In the genomic region with DNA sequence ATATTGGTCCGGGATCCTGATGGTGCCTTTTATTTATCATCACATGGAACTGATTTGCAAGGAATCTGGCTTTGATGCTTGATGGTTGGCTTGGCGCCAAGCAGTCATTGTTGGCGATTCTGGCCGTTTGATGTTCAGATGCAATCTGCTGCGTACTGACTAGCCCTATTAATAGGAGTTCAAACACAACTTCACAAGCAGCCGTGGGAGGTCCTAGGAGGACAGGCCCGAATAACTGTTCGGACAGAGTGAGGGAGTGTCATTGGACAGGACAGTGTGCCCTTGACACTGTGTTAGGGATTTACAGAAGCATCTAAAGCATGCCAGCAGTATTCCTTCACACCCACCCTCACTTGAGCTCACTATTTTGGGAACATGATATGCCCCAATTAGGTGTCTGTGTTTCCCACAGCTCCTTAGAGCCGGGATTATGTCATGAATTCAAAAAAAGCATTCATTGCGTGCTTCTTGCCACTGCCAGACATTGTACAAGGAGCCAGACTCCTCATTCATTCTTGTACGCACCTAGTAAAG, we compare ENCODE assay signal across 8 mouse cellular contexts. TPM values are rescaled to one million over a fixed set of nuclear protein-coding genes. Genes with fewer than 3 reads are reported as not detected.
DNase-seq lines count a peak whose midpoint lies in the region; ATAC-seq lines count a peak whose summit lies in the region.
"Had no signal": no experiment of that assay in that cellular context is flagged by ENCODE, and none has a peak within 500 bp of the region (broad histone marks: within the 10 kb centered on the region; RNA-seq: fewer than 3 reads in every experiment).

No protein-coding gene starts in this region.

- no peak overlapping the region for H3K27ac ChIP-seq in midbrain, embryonic 10.5 days (replicated peaks)
- no peak overlapping the region for H3K27ac ChIP-seq in midbrain, embryonic 11.5 days (ENCODE audit: low read depth, low read length)
- H3K27ac ChIP-seq: neural tube, embryonic 12.5 days had no signal

- no peak overlapping the region for H3K4me3 ChIP-seq in midbrain, embryonic 10.5 days
- no peak overlapping the region for H3K4me3 ChIP-seq in midbrain, embryonic 11.5 days (ENCODE audit: low read depth, low read length)
- H3K4me3 ChIP-seq: neural tube, embryonic 12.5 days had no signal

- no peaks in the 10 kb centered on the region for H3K36me3 ChIP-seq in midbrain, embryonic 10.5 days
- no peaks in the 10 kb centered on the region for H3K36me3 ChIP-seq in midbrain, embryonic 11.5 days (ENCODE audit: control insufficient read depth, insufficient read depth, low read length)
- H3K36me3 ChIP-seq: neural tube, embryonic 12.5 days had no signal

- peak; percentile 22 for DNase-seq in midbrain, embryonic 10.5 days (ENCODE audit: low spot score)
- DNase-seq in midbrain, embryonic 11.5 days (ENCODE audit: low spot score, missing footprints) = no peak
- DNase-seq in frontal cortex, postnatal 14 days (ENCODE audit: low spot score in 2 of 2) = peak; percentile 14 to 27
- DNase-seq in layer of hippocampus, postnatal 14 days (ENCODE audit: low spot score in 2 of 2) = peak; percentile 37 to 63
- peak; percentile 41 for DNase-seq in right cerebral cortex, postnatal 4 days
- no peak for DNase-seq in urinary bladder, postnatal 25 days (ENCODE audit: low spot score)
- DNase-seq in urinary bladder, postnatal 10 days (ENCODE audit: low spot score) = no peak

- no peak overlapping the region for H3K4me2 ChIP-seq in midbrain, embryonic 11.5 days
- H3K4me2 ChIP-seq: neural tube, embryonic 12.5 days had no signal

- H3K4me1 ChIP-seq in midbrain, embryonic 10.5 days = no peaks in the 10 kb centered on the region
- H3K4me1 ChIP-seq in midbrain, embryonic 11.5 days (ENCODE audit: control insufficient read depth, insufficient read depth, low read length) = no peaks in the 10 kb centered on the region
- H3K4me1 ChIP-seq: neural tube, embryonic 12.5 days had no signal

- WGBS in midbrain, embryonic 10.5 days = 76% methylated on average over 11 of the region's 11 CpGs
- 77% methylated on average over 11 of the region's 11 CpGs for WGBS in midbrain, embryonic 11.5 days

- H3K9me3 ChIP-seq in midbrain, embryonic 10.5 days (replicated peaks) = no peaks in the 10 kb centered on the region
- no peaks in the 10 kb centered on the region for H3K9me3 ChIP-seq in midbrain, embryonic 11.5 days (ENCODE audit: control insufficient read depth, low read length)
- H3K9me3 ChIP-seq: neural tube, embryonic 12.5 days had no signal

- ATAC-seq in midbrain, embryonic 11.5 days (ENCODE audit: low FRiP score) = no peak

- H3K9ac ChIP-seq in midbrain, embryonic 11.5 days (ENCODE audit: low read length) = no peak overlapping the region
- H3K9ac ChIP-seq: neural tube, embryonic 12.5 days had no signal

- no peaks in the 10 kb centered on the region for H3K27me3 ChIP-seq in midbrain, embryonic 10.5 days (ENCODE audit: low read depth, poor library complexity, severe bottlenecking)
- H3K27me3 ChIP-seq in midbrain, embryonic 11.5 days (ENCODE audit: control insufficient read depth, insufficient read depth, low read length) = no peaks in the 10 kb centered on the region
- H3K27me3 ChIP-seq: neural tube, embryonic 12.5 days had no signal

RNA-seq across cellular contexts. Expression of a gene that starts 23.0 kb away (rescaled TPM):
- 13.4 and 14.9 TPM in 2 replicates for polyA plus RNA-seq in midbrain, embryonic 10.5 days (2016; fragmentation: Nextera tagmentation; extraction: Ambion mirVana)
- polyA plus RNA-seq in midbrain, embryonic 11.5 days (2014; fragmentation: Nextera tagmentation; extraction: Ambion mirVana) = 16.6 and 17.9 TPM in 2 replicates
- total RNA-seq in layer of hippocampus, postnatal 14 days (2021) = 10 to 100 TPM; 78.1 to 83.8 TPM

Comparison
In these comparisons a context has a peak if more than half of its experiments do, and no peak if none do; other contexts are left out.
1. DNase-seq: peak in midbrain, embryonic 10.5 days (single experiment), frontal cortex, postnatal 14 days (2 of 2), layer of hippocampus, postnatal 14 days (2 of 2) and right cerebral cortex, postnatal 4 days (single experiment); none in midbrain, embryonic 11.5 days (single experiment), urinary bladder, postnatal 25 days (single experiment) and urinary bladder, postnatal 10 days (single experiment).